Mouse (Mus musculus) E14TG2a.4 (cell line): Measurements from ENCODE around the gene Gfm2.

Experiments
- CTCF ChIP-seq: conservative IDR thresholded peaks from 2 replicates; pipeline ENCODE4 v1.5.1; 2014; ENCODE audit warnings: low read length
- NANOG ChIP-seq: IDR thresholded peaks from 2 replicates; pipeline ENCODE4 v1.6.1; 2014; ENCODE audit warnings: borderline replicate concordance, low read length, mixed read lengths
- POU5F1 ChIP-seq: IDR thresholded peaks from 2 replicates; pipeline ENCODE4 v1.6.1; 2014; ENCODE audit warnings: low read length, borderline replicate concordance

DNA sequence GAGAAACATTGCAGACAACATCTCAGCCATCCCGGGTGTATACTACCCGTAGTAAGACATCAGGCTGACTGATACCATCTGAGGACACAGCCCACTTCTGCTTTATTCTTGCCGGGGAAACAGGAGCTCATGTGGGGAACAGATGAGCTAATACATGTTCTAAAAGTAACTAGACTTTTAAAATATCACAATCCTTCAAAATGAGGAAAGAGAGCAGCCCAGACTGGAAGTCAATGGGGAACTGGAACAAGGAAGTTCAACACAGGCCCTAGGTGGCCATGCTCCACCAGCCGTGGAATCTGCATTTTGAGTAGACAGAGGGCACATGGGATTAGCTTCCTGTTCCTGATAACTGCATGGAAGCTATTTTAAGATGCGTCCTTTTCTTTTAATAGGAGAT is 50.0 kb downstream of the Gfm2 start:
- TF ChIP-seq CTCF: no peak
- no peak for TF ChIP-seq NANOG
- no peak for TF ChIP-seq POU5F1
